Mouse (Mus musculus): ENCODE results near the gene Wdfy2.
"Not testable (repeated sequence)": the region's sequence is repeated elsewhere in the genome, so short reads cannot be mapped to it uniquely, and the experiment has no call there.

Gene Wdfy2

DNA sequence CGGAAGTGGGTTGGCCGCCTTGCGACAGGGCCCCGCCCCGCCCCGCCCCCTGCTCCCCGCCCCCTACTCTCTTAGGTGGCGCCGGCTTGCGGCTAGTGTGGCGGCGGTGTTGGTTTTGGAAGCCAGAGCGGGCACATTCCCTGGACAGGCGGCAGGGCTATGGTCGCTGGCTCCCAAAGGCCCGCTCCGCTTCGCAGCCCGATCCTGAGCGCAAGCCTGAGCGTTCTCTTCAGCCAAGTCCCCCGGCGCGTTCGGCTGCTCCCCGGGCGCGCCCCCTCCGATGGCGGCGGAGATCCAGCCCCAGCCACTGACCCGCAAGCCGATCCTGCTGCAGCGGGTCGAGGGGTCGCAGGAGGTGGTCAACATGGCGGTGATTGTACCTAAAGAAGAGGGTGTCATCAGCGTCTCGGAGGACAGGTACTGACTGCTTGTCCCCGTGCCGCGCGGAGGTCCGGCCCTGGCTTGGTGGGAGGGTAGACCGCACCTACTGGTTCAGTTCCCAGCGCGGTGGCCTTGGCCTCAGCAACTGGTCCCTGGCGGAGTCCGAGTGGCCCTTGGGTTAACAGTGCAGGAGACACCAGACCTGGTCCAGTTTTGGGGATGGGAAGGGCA, at the start of gene Wdfy2:
Wdfy2 (plus strand) TSS at position 38 of the 612 bp plus-strand sequence.
- DNase-seq (ENCODE audit: low spot score in 2 of 2), result no peak

DNA sequence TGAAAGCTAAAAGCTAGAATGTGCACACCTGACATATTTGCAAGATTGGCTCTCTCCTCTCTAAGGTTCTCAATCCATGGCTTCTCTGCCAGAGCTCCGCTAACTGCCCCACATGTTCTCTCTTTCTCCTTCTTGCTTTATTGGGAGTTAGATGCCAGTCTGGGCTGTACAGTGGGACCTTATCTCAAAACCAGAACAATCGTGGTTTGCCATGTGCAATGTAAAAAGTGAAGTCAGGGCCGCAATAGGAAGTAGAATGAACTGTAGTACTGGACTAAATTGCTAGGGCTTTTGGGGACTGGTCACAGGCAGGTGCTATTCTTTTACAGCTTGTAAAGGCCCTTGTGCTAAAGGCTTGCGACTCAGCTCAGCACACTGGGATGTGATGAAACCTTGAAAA, 48.2 kb upstream of the Wdfy2 start:
- no peak for DNase-seq (ENCODE audit: low spot score in 2 of 2)

DNA sequence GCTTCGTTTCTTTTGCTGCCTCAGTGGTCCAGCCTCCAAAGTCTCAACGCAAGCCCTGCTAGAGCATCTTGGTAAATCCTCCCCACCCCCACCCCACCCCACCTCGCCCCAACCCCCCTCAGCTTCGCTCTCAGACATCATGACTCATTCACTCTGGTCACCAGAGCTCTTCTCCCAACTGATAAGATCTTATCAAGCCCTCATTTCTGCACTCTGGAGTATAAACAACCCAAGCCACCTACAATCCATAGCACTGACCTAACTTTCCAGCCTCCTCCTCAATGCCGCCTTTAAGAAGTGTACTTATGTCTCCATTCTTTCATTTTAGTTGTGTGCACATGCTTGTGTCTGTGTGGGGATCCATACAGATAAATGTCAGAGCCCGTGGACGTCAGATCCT, 41.8 kb upstream of the Wdfy2 start:
- DNase-seq (ENCODE audit: low spot score in 2 of 2), result no peak

DNA sequence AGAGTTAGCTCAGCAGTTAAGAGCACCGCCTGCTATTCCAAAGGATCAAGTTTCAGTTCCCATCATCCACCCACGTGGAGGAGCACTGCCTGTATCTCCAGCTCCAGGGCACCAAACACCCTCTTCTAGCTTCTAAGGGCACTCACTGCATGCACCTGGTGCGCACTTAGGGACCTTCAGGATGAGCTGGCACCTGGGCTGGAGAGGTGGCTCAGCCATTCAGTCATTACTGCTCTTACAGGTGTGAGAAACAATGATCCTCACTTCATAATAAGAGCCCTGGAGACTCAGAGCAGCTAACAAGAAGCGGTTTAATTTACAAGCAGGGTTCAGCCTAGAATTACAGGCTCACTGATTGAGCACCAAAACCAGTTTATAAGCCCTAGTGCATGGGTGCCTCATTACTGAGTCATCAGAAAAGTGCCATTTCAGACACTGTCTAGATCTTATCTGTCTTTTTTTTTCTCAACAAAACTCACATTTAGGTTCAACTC, 38.8 kb upstream of the Wdfy2 start:
- peak in 1 of 2 experiments; percentile 5 for DNase-seq (ENCODE audit: low spot score in 2 of 2)

DNA sequence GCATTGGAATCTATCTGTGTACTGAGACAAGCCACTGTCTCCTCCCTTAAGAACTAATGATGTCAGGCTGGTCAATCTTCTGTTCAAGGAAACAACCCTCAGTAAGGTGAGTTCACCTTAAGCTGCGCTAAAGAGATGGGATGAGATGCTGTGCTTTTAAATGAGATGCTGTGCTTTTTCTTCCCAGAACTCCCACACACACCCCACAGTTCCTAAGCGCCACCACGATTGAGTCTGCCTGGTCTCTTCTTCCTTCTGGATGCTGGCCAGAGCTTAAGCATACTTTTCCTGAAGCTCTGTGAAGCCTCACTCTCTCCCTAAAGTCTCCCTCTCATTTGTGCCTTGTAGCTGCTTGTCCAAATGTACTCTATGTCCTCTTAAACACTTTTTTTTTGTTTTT, 36.7 kb upstream of the Wdfy2 start:
- no peak for DNase-seq (ENCODE audit: low spot score in 2 of 2)

DNA sequence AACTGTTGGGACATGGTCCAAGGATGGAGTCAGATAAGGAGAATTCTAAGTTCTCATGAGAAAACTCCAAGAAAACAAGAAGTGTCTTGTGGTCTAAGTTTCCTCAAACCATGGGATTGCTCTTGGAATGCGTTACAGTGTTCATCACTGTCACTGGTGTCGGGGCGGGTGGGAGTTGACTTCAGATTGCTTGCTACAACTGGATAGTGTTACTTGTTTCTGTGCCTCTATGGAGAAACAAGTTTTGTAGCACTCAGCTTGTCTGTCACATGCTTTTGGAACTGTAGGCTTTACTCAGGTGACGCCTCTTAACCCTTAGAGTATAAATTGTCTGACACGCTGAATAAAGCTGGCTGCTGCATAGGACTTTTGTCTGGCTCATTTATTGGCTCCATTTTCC, 34.3 kb upstream of the Wdfy2 start:
- DNase-seq (ENCODE audit: low spot score in 2 of 2), result no peak

DNA sequence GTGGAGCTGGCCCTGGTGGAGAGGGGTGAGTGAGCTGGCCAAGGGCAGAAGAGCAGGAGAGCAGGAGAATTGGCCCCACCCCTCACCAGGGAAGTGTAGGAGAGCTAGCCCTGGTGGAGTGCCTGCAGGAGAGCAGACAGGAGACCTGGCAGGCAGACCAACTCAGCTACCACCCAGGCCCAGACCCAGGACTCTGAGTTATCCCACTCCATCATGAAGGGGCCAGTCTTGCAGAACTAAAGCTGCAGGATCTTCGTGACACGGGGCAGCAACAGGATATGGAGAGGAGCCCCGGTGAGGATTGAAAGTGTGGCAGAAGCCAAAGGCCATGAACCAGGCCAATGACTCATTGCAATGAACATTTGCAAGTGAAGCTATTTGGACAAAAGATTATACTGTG, 30.6 kb upstream of the Wdfy2 start:
- no peak for DNase-seq (ENCODE audit: low spot score in 2 of 2)

DNA sequence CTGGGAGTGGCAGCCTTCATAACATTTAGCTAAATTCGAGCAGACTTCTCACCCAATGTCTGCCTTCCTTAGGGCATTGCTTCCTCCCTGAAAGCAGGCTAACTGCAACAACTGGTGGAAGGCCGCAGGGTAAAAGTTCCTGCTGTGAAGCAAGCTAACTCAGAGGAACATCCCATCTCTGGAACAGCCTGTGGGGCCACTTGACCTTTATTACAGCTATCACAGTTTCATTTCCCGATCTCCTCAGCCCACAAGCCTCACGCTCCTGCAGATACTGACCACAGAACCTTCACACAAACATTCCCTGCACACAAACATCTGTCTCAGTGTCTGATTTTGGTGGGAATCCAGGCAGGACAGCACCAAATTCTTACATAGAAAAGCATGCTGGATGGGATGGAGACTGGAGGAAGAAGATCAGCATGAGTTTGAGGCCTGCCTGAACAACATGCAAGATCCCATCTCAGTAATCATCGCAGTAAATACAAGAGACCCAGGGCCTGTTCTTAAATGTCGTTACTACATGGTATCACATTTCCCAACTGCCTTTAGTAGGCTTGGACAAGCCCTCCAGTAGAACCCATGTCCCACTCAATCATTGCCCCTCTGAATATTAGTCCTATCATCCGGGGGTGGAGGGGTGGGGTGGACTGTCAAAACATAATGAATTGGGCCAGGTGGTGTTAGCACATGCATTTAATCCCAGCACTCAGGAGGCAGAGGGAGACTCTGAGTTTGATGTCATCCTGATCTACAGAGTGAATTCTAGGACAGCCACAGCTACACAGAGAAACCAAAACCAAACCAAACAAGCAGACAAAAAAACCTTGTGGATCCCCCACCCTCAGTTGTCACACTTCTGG, 28.6 kb upstream of the Wdfy2 start:
- no peak for DNase-seq (ENCODE audit: low spot score in 2 of 2)

DNA sequence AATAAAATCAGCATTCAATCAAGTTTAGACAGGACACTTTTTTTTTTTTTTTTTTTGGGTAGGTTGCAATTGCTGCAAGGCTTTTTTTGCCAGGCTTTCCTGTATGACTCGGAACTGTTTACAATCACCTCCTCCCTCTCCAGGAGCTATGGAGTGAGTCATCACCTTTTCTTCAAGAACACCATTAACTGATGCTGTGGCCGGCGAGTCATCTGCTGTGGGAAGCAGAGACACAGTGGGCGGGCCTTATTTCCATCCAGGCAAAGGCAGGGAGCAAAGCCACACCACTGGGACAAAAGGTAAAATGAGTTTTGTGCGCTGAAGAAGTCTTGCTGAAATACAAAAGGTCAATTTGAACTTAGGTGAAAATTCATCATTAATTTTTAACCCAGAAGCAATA, 24.7 kb upstream of the Wdfy2 start:
- no peak for DNase-seq (ENCODE audit: low spot score in 2 of 2)

DNA sequence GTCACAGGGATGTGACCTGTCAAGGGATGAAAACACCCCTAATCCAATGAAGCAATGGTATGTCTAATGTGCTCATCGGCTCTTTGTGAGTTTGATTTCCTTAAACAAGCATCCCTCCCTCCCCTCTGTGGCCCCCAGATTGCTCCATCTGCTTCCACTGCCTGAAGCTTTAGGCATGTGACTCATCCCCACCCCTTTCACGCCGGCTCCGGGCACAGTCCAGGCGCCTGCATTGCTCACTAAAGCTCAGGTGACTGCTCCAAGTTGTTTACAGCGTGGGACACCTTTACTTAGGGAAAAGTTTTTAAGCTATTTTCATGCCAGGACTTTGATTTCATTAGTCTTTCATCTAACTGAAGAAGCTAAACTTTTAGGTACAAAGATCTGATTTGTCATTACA, 22.9 kb upstream of the Wdfy2 start:
- no peak for DNase-seq (ENCODE audit: low spot score in 2 of 2)

DNA sequence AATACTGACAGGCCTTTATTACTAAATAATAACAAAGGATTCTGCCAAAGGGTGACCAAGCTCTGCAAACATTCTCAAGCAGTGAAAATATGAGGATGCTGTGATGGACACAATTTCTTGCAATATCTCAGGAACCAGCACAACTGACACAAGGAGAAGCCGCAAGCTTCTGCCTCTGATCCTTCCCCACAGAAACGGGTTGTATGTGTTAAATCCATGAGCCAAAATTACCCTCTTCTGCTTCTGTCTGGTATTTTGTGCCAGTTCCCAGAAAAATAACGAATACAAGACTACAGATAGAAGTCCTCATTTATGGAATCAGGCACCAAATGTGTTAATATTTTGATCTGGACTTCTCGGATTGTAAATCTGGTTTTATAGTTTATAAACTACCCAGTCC, 20.7 kb upstream of the Wdfy2 start:
- no peak for DNase-seq (ENCODE audit: low spot score in 2 of 2)

DNA sequence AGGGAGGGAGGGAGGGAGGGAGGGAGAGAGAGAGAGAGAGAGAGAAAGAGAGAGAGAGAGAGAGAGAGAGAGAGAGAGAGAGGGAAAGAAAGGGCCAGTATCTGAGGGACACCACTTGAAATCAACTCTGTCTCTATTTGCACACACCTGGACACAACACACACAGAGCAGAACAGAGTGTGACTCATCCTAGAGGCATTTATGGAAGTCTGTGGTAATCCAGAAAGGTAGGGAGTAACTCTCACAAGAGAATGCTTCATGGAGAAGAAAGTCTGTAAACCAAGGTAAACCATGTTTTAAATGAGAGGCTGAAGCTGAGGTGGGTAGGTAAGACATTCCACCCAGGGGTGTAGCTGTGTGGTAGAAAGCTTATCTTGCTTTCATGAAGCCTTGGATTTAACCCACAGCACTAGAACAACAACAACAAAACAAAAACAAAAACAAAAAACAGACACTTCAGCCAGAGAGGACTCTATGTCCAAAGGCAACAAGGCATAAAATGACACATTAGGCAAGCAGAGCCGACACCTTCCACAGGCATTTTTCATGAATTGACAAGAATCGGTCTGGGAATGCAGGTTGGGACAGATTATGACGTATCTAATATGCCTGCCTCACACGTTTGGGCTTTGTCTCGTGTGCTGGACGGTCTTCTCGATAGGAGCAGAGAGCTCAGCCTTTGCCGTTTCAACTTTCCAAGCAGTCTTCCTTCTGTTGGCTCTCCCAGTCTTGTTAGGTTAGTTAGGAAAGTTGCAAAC, 11.7 kb upstream of the Wdfy2 start:
- no peak for DNase-seq (ENCODE audit: low spot score in 2 of 2)

DNA sequence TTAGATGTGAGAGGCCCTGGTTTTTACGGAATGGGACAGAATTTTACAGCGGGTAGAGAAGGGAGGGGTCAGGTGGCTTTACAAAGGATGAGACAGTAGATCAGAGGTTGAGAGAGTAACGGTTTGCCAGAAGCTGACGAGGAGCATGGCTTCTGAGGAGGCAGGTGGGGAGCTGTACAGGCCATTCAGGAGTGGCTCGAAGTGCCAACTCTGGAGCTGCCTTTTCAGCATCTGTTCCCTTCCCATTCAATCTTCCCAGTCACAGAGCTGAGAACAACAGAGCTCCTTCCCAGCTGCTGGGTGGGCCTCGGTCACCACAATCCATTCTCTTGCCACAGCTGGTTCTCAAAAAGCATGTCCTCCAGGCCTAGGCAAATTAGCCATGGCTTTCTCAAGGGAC, 8.2 kb upstream of the Wdfy2 start:
- no peak for DNase-seq (ENCODE audit: low spot score in 2 of 2)

DNA sequence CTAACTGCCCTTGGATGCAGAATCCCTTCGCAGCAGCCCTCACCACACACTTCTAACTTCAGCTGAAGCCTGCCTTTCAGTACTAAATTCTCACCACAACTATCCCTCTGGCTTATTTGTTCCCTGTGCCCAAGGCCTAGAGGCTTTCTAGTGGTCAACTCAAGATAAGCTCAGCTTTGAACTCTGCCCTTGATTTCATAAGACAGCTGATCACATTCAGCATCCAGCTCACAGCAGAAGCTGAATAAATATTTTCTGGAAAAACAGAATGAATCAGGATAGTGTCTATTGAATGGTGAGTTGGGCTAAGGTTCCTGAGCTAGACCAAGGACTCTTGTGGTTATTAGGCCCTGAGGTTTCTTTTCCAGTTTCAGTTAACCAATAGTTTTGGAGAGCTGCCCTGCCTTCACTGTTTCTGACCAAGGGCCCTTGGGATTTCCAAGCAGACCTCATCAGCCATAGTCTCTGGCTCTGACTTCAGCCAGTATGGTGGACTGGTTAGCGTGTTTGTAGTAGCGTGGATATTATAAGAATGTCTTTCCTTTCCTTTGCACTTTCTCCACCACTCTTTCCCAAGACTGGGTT, 5.7 kb upstream of the Wdfy2 start:
- DNase-seq (ENCODE audit: low spot score in 2 of 2), result no peak

DNA sequence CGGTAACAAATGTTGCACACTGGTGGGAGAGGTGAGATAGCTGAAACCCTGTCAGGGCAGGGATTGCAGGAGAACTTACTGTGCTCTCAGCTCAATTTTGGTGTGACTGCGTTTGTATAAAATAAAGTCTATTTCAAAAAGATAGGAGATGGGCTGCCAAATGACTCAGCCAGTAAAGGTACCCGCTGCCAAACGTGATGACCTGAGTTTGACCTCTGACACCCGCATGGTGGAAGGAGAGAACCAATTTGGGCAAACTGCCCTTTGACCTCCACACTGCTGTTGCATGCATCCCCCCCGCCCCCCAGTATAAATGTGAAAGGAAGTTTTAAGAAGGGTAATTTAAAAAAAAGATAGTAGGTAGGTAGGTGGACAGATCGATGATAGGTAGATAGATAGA, 4.4 kb upstream of the Wdfy2 start:
- no peak for DNase-seq (ENCODE audit: low spot score in 2 of 2)

DNA sequence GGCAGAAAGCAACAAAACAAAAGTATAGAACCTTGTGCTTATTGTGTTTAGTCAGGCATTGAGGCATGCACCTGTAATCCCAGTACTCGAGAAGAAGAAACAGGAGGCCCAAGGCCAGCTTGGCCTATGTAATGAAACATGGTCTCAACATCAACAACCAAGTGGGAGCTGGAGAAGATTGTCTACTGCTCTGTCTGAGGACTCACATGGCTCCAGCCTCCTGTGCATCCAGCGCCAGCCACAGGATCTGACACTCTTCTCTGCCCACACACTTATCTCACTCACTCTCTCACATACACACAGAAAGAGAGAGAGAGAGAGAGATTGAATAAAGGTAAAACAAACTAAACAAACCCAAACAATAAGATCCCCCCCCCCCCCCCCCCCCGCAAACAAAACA, 3.9 kb upstream of the Wdfy2 start:
- DNase-seq (ENCODE audit: low spot score in 2 of 2), result no peak

DNA sequence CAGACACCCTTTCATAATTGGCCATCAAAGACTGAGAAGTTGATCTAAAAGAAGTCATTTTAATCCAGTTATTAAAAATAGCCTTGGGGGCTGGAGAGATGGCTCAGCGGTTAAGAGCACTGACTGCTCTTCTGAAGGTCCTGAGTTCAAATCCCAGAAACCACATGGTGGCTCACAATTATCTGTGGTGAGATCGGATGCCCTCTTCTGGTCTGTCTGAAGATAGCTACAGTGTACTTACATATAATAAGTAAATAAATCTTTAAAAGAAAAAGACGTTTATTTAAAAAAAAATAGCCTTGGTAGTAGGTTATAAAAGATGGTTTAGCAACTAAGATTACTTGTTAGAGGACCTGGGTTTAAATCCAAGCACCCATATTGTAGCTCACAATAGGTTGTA, 1.7 kb upstream of the Wdfy2 start:
- DNase-seq (ENCODE audit: low spot score in 2 of 2), result not testable (repeated sequence)

DNA sequence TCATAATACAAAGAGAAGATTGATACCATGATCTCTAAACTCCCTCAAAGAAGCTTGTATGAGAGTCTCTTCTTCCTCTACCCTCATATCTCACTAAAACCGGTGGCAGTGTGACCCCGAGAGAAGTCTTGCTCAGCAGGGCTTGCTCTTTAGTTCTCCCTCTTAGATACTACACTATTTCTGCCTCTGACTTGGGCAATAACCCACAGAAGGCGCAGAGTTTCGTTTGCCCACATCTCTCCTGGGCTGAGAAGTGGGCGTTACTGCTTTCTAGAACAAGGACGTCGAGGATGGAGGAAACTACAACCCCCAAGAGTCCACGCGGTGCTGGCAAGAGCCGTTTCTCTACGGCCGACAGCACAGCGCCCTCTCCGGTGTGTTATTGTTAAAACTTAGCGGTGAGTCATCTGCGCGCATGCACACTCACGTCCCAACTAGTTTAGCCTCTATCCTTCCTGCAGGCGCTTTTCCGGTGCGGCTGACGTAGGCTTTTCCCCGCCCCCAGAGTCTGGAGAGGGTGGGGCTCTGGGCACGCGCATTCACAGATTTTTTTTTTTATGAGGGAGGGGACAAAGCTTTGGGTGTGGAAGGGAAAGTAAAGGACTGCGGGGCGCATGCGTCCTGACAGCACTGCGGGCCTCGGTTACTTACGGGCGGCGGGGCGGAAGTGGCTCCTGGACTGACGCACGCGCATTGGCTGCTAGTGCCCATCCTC, 395 bp upstream of the Wdfy2 start:
- DNase-seq (ENCODE audit: low spot score in 2 of 2), result peak; percentile 97 to 98

DNA sequence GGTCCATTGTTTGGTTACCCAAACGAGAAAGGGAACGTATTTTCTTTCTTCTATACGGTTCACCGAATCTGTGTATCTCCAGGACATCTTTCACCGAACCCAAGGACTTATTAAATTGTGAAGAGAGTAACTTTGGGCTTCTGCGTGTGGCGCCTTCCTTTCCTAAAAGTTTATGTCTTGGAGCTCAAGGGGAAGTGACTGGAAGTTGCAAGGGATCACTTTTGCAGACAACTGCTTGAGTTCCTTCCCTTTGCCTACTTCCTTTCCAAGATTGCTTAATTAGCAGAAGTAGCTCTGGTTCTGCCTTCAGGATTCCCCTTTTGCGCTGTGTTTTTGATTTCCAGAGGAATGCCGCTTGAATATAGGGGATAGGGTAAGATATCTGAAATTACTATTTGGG, 858 bp downstream of the Wdfy2 start:
- DNase-seq (ENCODE audit: low spot score in 2 of 2), result no peak

DNA sequence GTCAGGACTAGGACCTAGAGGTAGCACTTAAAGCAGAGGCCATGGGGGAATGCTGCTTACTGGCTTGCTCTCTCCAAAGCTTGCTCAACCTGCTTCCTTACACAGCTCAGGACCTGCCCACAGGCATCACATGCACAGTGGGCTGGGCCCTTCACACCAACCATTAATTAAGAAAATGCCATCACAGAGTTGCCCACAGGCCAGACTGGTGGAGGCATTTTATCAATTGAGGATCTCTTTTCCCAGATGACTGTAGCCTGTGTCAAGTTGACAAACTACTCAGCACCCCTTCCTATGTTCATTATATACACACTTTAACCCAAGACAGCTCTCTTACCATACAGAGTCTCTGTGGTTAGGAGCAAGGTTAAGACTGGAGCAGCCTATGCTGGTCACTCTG, 4.2 kb downstream of the Wdfy2 start:
- no peak for DNase-seq (ENCODE audit: low spot score in 2 of 2)

DNA sequence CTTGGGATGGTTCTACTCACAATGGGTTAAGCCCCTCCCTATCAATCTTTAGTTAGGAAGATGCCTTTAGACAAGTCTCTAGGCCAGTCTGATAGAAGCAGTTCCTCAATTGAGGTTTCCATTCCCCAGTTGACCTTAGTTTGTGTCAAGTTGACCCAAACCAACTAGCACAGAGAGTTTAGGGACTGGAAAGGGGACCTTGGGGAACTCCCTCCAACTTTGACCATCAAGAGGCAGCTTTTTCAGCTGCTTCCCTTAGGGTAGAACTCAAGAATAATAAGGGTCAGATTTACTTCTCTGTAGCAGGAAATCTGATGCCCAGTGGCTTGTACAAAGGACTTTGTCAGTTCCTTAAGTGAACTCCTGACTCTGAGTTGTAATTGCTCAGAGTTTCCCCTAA, 5.0 kb downstream of the Wdfy2 start:
- no peak for DNase-seq (ENCODE audit: low spot score in 2 of 2)

DNA sequence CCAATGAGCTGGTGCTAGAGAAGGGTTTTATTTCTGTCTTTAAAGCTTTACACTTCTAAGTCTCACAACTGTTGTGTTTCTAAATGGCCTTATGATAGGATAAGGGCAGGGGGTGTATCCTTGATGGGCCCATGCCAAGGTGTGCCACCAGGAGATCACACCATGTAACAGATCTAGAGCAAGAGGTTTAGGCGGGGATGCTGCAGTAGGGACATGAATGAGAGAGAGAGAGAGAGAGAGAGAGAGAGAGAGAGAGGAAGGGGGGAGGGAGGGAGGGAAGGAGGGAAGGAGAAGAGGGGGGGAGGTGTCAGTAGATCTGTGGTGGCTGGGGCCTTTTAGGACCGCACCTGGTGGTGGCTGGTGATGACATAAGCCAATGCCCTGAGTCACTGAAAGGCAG, 5.5 kb downstream of the Wdfy2 start:
- no peak for DNase-seq (ENCODE audit: low spot score in 2 of 2)

All from thymus, postnatal 10 days (tissue).